Mouse (Mus musculus): ENCODE data around the gene Wrap53. TPM values are rescaled to one million over a fixed set of nuclear protein-coding genes. Genes with fewer than 3 reads are reported as not detected.

The Wrap53 gene
- polyA plus RNA-seq, 1 experiment = 9.5 TPM

DNA sequence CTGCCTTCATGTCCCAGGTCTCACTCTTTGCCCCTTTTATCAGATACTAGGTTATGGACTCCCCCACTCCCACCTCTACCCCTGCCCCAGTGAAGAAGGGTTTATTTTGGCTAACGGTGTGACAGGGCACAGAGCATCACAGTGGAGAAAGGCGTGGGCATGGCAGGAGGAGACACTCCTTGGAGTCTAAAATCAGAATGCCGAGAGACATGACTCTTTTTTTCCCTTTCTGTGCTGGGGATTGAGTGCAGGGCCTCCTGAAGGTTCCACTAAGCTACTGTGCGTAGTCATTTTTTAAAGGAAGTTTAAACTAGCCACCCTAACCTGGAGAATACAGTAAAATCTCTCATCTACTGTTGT, 52.0 kb downstream of the Wrap53 start:
- TF ChIP-seq POLR2A (IDR thresholded peaks at IDR 0.05; ENCODE audit: control insufficient read depth, low read depth, low read length) = no peak
- no peak for TF ChIP-seq CTCF (IDR thresholded peaks at IDR 0.05; ENCODE audit: control insufficient read depth, insufficient read depth, insufficient replicate concordance, low read depth, low read length)
- no peaks in the 10 kb centered on the region for H3K27me3 ChIP-seq (ENCODE audit: control insufficient read depth, insufficient read depth, low read length)
- H3K4me1 ChIP-seq (ENCODE audit: control insufficient read depth, insufficient read depth, low read length) = no peaks in the 10 kb centered on the region
- no peaks in the 10 kb centered on the region; the same call in 1 of the 2 replicates for H3K36me3 ChIP-seq (ENCODE audit: control insufficient read depth, insufficient read depth, low read length)
- no peak overlapping the region for H3K27ac ChIP-seq (ENCODE audit: control insufficient read depth, insufficient read depth, low read depth, low read length)
- H3K4me3 ChIP-seq (ENCODE audit: control insufficient read depth, low read depth, low read length) = no peak overlapping the region

DNA sequence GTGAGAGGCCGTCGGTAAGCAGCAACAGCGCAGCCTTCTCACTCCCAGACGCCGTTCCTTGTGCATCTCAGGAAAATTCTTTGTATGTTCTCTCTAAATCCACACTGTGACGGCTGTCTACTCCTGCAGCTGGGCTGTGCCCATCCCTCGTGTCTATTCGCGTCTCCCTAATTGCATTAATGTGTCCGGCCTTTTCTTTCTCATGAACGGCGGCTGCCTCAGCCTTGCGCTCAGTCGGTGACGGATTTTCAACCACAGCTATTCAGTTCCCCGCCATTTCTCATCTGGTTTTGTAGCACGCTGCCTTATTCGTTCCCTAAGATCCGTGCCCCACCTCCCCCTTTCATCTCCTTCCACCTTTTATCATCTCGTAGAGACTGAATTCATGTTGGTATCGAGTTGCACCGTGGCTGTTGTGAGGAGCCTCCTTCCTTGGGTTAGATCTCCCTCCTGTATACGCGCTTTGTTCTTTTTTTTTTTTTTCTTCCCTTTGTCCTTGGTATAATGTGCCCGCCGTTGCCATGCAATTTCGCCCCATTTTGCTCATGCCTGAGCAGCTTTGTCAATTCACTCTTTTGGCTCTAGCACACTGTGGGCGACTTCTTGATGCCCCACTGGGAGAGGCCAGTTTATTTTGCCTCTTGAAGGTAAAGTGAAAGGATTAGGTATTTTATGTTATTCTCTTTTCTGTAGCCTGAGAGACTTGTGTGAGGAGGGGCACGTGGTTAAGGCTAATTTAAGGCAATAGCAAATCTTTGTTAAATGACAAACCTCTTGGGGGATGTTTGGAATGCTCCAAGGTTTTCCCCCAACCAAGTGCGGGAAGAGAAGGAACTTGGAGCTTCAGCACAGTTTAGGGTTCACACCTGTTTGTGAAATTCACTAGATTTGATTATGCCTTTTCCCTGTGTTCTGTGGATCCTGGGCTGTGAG, 52.7 kb downstream of the Wrap53 start:
- H3K27me3 ChIP-seq (ENCODE audit: control insufficient read depth, insufficient read depth, low read length) = no peaks in the 10 kb centered on the region
- no peaks in the 10 kb centered on the region for H3K4me1 ChIP-seq (ENCODE audit: control insufficient read depth, insufficient read depth, low read length)
- TF ChIP-seq POLR2A (IDR thresholded peaks at IDR 0.05; ENCODE audit: control insufficient read depth, low read depth, low read length) (no peak), CTCF (IDR thresholded peaks at IDR 0.05; ENCODE audit: control insufficient read depth, insufficient read depth, insufficient replicate concordance, low read depth, low read length) (no peak)
- H3K27ac ChIP-seq (ENCODE audit: control insufficient read depth, insufficient read depth, low read depth, low read length) = no peak overlapping the region
- H3K4me3 ChIP-seq (ENCODE audit: control insufficient read depth, low read depth, low read length) = no peak overlapping the region
- no peaks in the 10 kb centered on the region; the same call in 1 of the 2 replicates for H3K36me3 ChIP-seq (ENCODE audit: control insufficient read depth, insufficient read depth, low read length)

DNA sequence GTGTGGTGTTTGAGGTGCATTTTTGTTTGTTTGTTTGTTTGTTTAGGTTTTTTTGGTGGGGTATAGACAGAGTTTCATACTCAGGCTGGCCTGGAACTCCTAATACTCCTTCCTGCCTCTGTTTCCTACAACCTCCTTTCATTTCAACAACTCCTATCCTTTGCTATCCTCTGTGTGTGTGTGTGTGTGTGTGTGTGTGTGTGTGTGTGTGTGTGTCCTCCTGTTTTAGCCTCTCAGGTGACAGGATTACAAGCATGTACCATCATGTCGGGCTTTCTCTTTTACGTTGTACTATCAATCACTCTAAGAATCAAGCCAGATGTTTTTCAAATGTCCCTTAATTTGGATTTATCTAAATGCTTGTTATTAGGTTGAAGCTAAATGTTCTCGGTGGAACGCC, 53.4 kb downstream of the Wrap53 start:
- TF ChIP-seq CTCF (IDR thresholded peaks at IDR 0.05; ENCODE audit: control insufficient read depth, insufficient read depth, insufficient replicate concordance, low read depth, low read length) = no peak
- no peak for TF ChIP-seq POLR2A (IDR thresholded peaks at IDR 0.05; ENCODE audit: control insufficient read depth, low read depth, low read length)
- no peaks in the 10 kb centered on the region for H3K27me3 ChIP-seq (ENCODE audit: control insufficient read depth, insufficient read depth, low read length)
- H3K4me1 ChIP-seq (ENCODE audit: control insufficient read depth, insufficient read depth, low read length) = no peaks in the 10 kb centered on the region
- no peaks in the 10 kb centered on the region; the same call in 1 of the 2 replicates for H3K36me3 ChIP-seq (ENCODE audit: control insufficient read depth, insufficient read depth, low read length)
- H3K4me3 ChIP-seq (ENCODE audit: control insufficient read depth, low read depth, low read length) = no peak overlapping the region
- no peak overlapping the region for H3K27ac ChIP-seq (ENCODE audit: control insufficient read depth, insufficient read depth, low read depth, low read length)

- Histone ChIP-seq H3K4me3 (ENCODE audit: control insufficient read depth, low read depth, low read length) (no peak overlapping the region), H3K27me3 (ENCODE audit: control insufficient read depth, insufficient read depth, low read length) (no peaks in the 10 kb centered on the region), H3K36me3 (ENCODE audit: control insufficient read depth, insufficient read depth, low read length) (no peaks in the 10 kb centered on the region; the same call in 1 of the 2 replicates), H3K27ac (ENCODE audit: control insufficient read depth, insufficient read depth, low read depth, low read length) (no peak overlapping the region), H3K4me1 (ENCODE audit: control insufficient read depth, insufficient read depth, low read length) (no peaks in the 10 kb centered on the region)
- no peak for TF ChIP-seq POLR2A (IDR thresholded peaks at IDR 0.05; ENCODE audit: control insufficient read depth, low read depth, low read length)
- no peak for TF ChIP-seq CTCF (IDR thresholded peaks at IDR 0.05; ENCODE audit: control insufficient read depth, insufficient read depth, insufficient replicate concordance, low read depth, low read length)
These were observed 54.4 kb downstream of the Wrap53 start for GRCm38 (mm10) chr11:69525661-69526060.

GRCm38 (mm10) chr11:69523651-69524050, 56.4 kb downstream of the Wrap53 start:
- Histone ChIP-seq H3K27ac (ENCODE audit: control insufficient read depth, insufficient read depth, low read depth, low read length) (no peak overlapping the region), H3K4me1 (ENCODE audit: control insufficient read depth, insufficient read depth, low read length) (no peaks in the 10 kb centered on the region), H3K27me3 (ENCODE audit: control insufficient read depth, insufficient read depth, low read length) (no peaks in the 10 kb centered on the region), H3K36me3 (ENCODE audit: control insufficient read depth, insufficient read depth, low read length) (no peaks in the 10 kb centered on the region; the same call in 1 of the 2 replicates), H3K4me3 (ENCODE audit: control insufficient read depth, low read depth, low read length) (no peak overlapping the region)
- TF ChIP-seq CTCF (IDR thresholded peaks at IDR 0.05; ENCODE audit: control insufficient read depth, insufficient read depth, insufficient replicate concordance, low read depth, low read length) (no peak), POLR2A (IDR thresholded peaks at IDR 0.05; ENCODE audit: control insufficient read depth, low read depth, low read length) (no peak)

GRCm38 (mm10) chr11:69521526-69522149, 58.4 kb downstream of the Wrap53 start:
- Histone ChIP-seq H3K27me3 (ENCODE audit: control insufficient read depth, insufficient read depth, low read length) (no peaks in the 10 kb centered on the region), H3K27ac (ENCODE audit: control insufficient read depth, insufficient read depth, low read depth, low read length) (no peak overlapping the region), H3K4me3 (ENCODE audit: control insufficient read depth, low read depth, low read length) (no peak overlapping the region), H3K4me1 (ENCODE audit: control insufficient read depth, insufficient read depth, low read length) (no peaks in the 10 kb centered on the region), H3K36me3 (ENCODE audit: control insufficient read depth, insufficient read depth, low read length) (no peaks in the 10 kb centered on the region; the same call in 1 of the 2 replicates)
- no peak for TF ChIP-seq POLR2A (IDR thresholded peaks at IDR 0.05; ENCODE audit: control insufficient read depth, low read depth, low read length)
- no peak for TF ChIP-seq CTCF (IDR thresholded peaks at IDR 0.05; ENCODE audit: control insufficient read depth, insufficient read depth, insufficient replicate concordance, low read depth, low read length)

DNA sequence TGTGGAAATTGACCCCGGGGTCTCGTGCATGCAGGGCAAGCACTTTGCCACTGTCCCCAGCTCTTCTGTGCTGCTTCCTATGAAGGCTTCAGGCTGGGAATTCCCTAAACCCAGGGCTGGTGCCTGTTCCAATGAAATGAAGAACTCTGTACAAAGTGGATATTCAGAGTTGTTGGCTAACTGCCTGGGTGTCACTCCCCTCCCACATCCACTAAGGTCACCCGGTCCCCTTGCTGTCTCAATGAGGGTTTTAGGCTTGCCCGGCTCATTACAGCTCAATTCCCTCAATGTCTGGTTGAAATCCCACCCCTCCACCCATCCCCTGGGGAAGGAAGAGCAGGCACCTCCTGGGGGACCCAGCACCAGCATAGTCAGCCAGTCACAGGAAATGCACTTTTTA, 60.1 kb downstream of the Wrap53 start:
- H3K27ac ChIP-seq (ENCODE audit: control insufficient read depth, insufficient read depth, low read depth, low read length) = no peak overlapping the region
- H3K36me3 ChIP-seq (ENCODE audit: control insufficient read depth, insufficient read depth, low read length) = no peaks in the 10 kb centered on the region; the same call in 1 of the 2 replicates
- H3K4me1 ChIP-seq (ENCODE audit: control insufficient read depth, insufficient read depth, low read length) = no peaks in the 10 kb centered on the region
- no peaks in the 10 kb centered on the region for H3K27me3 ChIP-seq (ENCODE audit: control insufficient read depth, insufficient read depth, low read length)
- H3K4me3 ChIP-seq (ENCODE audit: control insufficient read depth, low read depth, low read length) = no peak overlapping the region
- TF ChIP-seq POLR2A (IDR thresholded peaks at IDR 0.05; ENCODE audit: control insufficient read depth, low read depth, low read length) = no peak
- TF ChIP-seq CTCF (IDR thresholded peaks at IDR 0.05; ENCODE audit: control insufficient read depth, insufficient read depth, insufficient replicate concordance, low read depth, low read length) = no peak
